Mouse (Mus musculus): ENCODE measurements at regions not wholly inside any gene's neighbourhood (a gene's known extent, or its start where the extent isn't known, plus 50 kb on each side); places are given as distances from the start of the nearest gene placed in this dataset.

GRCm38 (mm10) chrX:163302697-163303096, 246.8 kb downstream of the Grpr start:
- no peak for TF ChIP-seq EP300 (IDR thresholded peaks at IDR 0.05; ENCODE audit: low read depth)
- no peak for TF ChIP-seq CTCF (IDR thresholded peaks at IDR 0.05; ENCODE audit: low read depth)
